Mouse (Mus musculus) liver, adult 2 months (tissue): ENCODE measurements at regions not wholly inside any gene's neighbourhood (a gene's known extent, or its start where the extent isn't known, plus 50 kb on each side); places are given as distances from the start of the nearest gene placed in this dataset.

Experiments used
- DNase-seq: peaks from one replicate; pipeline ENCODE4 v3.0.0-alpha.2; 2011; ENCODE audit warnings: low read depth, low spot score; ENCODE audit errors: extremely low read depth
- H3K27ac ChIP-seq: fragments of 200-500 bp; replicated peaks from 2 replicates; pipeline ENCODE4 v1.5.1; 2012; ENCODE audit warnings: low read depth, mild to moderate bottlenecking, control low read depth, inconsistent platforms, low read length; ENCODE audit not compliant: insufficient read depth
- H3K27me3 ChIP-seq: fragments of 200-500 bp; 2 replicates; pipeline ENCODE4 v1.6.1; 2012; ENCODE audit warnings: mild to moderate bottlenecking, moderate library complexity, low read length, inconsistent platforms; ENCODE audit not compliant: control insufficient read depth, insufficient read depth
- H3K36me3 ChIP-seq: fragments of 200-500 bp; 2 replicates; pipeline ENCODE4 v1.6.1; 2012; ENCODE audit warnings: low read length, inconsistent platforms; ENCODE audit not compliant: control insufficient read depth, insufficient read depth
- H3K4me1 ChIP-seq: fragments of 200-500 bp; 2 replicates; pipeline ENCODE4 v1.6.1; 2011; ENCODE audit warnings: low read length; ENCODE audit not compliant: control insufficient read depth, insufficient read depth
- H3K4me3 ChIP-seq: fragments of 200-500 bp; 2 replicates; pipeline ENCODE4 v1.5.1; 2011; ENCODE audit warnings: low read depth, mild to moderate bottlenecking, control low read depth, low read length, moderate library complexity; ENCODE audit not compliant: insufficient read depth
- H3K79me2 ChIP-seq: fragments of 200-500 bp; 2 replicates; pipeline ENCODE4 v1.6.1; 2012; ENCODE audit warnings: inconsistent platforms, mild to moderate bottlenecking, low read length, moderate library complexity; ENCODE audit not compliant: control insufficient read depth, insufficient read depth
- H3K9ac ChIP-seq: fragments of 200-500 bp; 2 replicates; pipeline ENCODE4 v1.6.1; 2012; ENCODE audit warnings: low read depth, mild to moderate bottlenecking, control low read depth, inconsistent platforms, low read length
- CTCF ChIP-seq: fragments of 200-500 bp; IDR thresholded peaks from 2 replicates; pipeline ENCODE4 v1.5.1; 2011; ENCODE audit warnings: low read depth, low read length, control low read depth
- POLR2A ChIP-seq: fragments of 200-500 bp; IDR thresholded peaks from 2 replicates; pipeline ENCODE4 v1.6.1; 2011; ENCODE audit warnings: low read length, control low read depth; ENCODE audit not compliant: insufficient read depth; ENCODE audit errors: extremely low read depth
- WGBS: fragments of 180-500 bp; shearing (Covaris S2); methylation state at CpG from one replicate; pipeline ENCODE4 v1.1.7; 2018; 5-methylcytosine and 5-hydroxymethylcytosine counted together

DNA sequence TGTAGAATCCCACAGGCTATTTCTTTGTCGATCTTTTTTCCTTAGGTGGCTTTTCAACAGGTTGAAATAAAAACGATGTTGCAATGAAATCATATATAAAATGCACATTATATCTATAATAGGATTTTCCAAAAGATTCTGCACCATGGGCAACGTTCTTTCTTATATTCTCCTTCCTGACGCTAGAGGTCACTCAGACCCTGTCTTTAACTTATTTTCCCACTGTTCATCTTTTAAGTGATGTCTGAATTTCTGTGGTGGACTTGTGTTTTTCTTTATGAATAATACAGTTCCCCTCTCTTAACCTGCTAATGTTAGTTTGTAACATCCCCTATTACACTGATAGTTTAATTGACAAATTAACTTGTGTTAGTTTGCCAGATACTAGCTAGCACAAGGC lies 86.5 kb upstream of the Got2 start:
- Histone ChIP-seq H3K4me3 (no peak overlapping the region), H3K4me1 (no peaks in the 10 kb centered on the region), H3K9ac (no peak overlapping the region), H3K79me2 (no peaks in the 10 kb centered on the region), H3K27me3 (no peaks in the 10 kb centered on the region), H3K27ac (no peak overlapping the region), H3K36me3 (no peaks in the 10 kb centered on the region)
- DNase-seq, result no peak
- WGBS, result 16% methylated on average over 4 of the region's 4 CpGs
- TF ChIP-seq POLR2A (no peak), CTCF (no peak)

DNA sequence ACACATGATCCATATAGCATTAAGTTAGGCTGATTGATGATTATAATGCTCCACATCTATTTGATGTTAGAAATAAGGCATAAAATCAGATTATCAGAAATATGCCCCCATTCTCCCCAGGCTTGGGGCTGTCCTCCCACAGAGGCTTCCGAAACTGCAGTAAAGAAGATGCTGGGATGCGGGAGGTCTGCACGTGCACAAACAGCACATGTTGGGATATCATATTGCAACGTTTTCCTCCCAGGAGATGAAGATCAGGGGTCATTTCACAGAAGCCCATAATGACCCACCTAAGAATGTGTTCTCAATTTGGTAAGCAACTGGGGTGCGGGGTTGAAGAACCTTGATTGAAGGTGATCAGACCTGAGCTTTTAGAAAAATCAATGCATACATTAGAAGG lies 85.9 kb upstream of the Got2 start:
- H3K4me1 ChIP-seq, result no peaks in the 10 kb centered on the region
- no peaks in the 10 kb centered on the region for H3K27me3 ChIP-seq
- WGBS, result 61% methylated on average over 5 of the region's 5 CpGs
- TF ChIP-seq POLR2A (no peak), CTCF (no peak)
- DNase-seq, result no peak
- H3K27ac ChIP-seq, result no peak overlapping the region
- no peak overlapping the region for H3K4me3 ChIP-seq
- no peak overlapping the region for H3K9ac ChIP-seq
- H3K36me3 ChIP-seq, result no peaks in the 10 kb centered on the region
- no peaks in the 10 kb centered on the region for H3K79me2 ChIP-seq

DNA sequence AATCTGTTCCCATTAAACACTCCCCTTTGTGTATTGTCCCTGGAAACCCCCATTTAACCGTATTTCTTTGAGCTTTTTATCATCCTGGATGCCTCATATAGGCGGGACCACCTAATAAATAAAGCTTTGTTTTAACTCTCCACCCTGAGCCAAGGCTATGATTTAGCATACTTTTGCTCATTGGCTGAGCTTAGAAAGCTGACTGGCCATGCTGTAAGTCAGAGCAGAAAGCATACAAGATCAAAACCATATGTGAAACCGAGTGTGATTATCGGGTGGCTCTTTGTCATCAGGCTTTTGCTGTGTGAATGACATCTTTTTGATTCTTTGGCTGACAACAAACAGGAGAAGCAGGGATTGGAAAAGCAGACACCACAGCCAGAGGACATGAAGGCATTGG lies 85.2 kb upstream of the Got2 start:
- Histone ChIP-seq H3K4me1 (no peaks in the 10 kb centered on the region), H3K9ac (no peak overlapping the region), H3K36me3 (no peaks in the 10 kb centered on the region), H3K27ac (no peak overlapping the region), H3K27me3 (no peaks in the 10 kb centered on the region), H3K79me2 (no peaks in the 10 kb centered on the region), H3K4me3 (no peak overlapping the region)
- 51% methylated on average over 4 of the region's 4 CpGs for WGBS
- DNase-seq, result no peak
- TF ChIP-seq POLR2A, result no peak
- TF ChIP-seq CTCF, result no peak

DNA sequence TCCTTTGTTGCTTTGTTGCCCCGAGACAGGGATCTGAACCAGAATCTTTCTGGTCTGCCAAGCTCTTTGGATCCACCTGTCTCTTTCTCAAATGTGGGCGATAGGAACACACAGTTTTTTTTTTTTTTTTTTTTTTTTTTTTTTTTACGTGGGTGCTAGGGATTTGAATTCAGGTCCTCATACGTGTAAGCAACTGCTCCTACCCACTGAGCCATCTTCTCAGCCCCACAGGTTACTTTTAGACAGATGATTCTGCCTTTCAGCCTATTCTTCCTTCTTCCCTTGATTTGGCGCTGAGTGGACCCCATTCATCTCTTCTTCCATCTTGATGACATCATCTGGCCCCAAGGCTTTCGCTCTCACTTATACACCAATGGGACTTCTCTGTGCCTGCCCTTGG lies 80.5 kb upstream of the Got2 start:
- no peaks in the 10 kb centered on the region for H3K79me2 ChIP-seq
- H3K4me1 ChIP-seq, result no peaks in the 10 kb centered on the region
- H3K36me3 ChIP-seq, result no peaks in the 10 kb centered on the region
- H3K9ac ChIP-seq, result no peak overlapping the region
- no peaks in the 10 kb centered on the region for H3K27me3 ChIP-seq
- H3K4me3 ChIP-seq, result no peak overlapping the region
- TF ChIP-seq CTCF (no peak), POLR2A (no peak)
- H3K27ac ChIP-seq, result no peak overlapping the region
- 87% methylated on average over 6 of the region's 6 CpGs for WGBS
- no peak for DNase-seq

DNA sequence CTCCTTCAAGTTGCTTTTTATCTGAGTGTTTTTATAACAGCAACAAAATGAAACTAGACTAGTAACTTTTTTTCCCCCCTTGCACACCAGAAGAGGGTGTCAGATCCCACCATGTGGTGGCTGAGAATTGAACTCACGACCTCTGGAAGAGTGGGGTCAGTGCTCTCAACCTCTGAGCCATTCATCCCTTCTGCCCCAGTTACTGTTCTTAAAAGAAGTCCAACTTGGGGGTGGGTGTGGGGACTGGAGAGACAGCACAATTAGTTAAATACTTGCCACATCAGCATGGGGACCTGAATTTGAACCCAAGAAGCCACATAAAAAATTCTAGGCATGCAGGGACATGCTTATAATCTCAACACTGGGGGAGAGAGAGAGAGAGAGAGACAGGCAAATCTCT lies 78.1 kb upstream of the Got2 start:
- TF ChIP-seq CTCF (no peak), POLR2A (no peak)
- DNase-seq, result no peak
- Histone ChIP-seq H3K79me2 (no peaks in the 10 kb centered on the region), H3K4me3 (no peak overlapping the region), H3K4me1 (no peaks in the 10 kb centered on the region), H3K9ac (no peak overlapping the region), H3K36me3 (no peaks in the 10 kb centered on the region), H3K27me3 (no peaks in the 10 kb centered on the region), H3K27ac (no peak overlapping the region)
- WGBS, result 50% methylated on average over 1 of the region's 1 CpGs

DNA sequence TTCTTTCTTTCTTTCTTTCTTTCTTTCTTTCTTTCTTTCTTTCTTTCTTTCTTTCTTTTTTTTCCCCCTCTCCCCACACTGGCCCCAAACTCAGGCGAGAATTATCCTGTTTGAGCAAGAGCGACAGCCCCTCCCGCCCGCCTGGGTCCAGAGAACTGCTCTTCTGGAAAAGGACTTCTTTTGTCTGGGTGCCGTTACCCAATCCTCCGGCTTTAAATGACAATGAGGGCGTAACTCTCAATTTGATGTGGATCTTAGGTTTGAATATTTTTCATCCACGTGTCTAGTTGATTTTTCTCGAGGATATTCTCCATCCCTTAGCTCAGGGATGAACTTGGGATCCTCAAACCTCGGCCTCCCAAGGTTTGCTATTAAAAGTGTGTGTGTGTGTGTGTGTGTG lies 63.9 kb upstream of the Got2 start:
- Histone ChIP-seq H3K27ac (no peak overlapping the region), H3K36me3 (no peaks in the 10 kb centered on the region), H3K9ac (no peak overlapping the region), H3K4me1 (0 out of 2 replicates have a peak, but pooled peaks cover 1% of the 10 kb centered on the region), H3K27me3 (no peaks in the 10 kb centered on the region; the same call in 1 of the 2 replicates), H3K79me2 (no peaks in the 10 kb centered on the region), H3K4me3 (no peak overlapping the region)
- WGBS, result 43% methylated on average over 10 of the region's 10 CpGs
- TF ChIP-seq CTCF, result no peak
- TF ChIP-seq POLR2A, result no peak
- DNase-seq, result no peak
